Mouse (Mus musculus) limb, embryonic 11.5 days (tissue): ENCODE data around the gene Pdcd7. TPM values are rescaled to one million over a fixed set of nuclear protein-coding genes. Genes with fewer than 3 reads are reported as not detected.
A peak's percentile ranks its signal among the peaks of the same experiment; 100 is the strongest.
"Not testable (repeated sequence)": the region's sequence is repeated elsewhere in the genome, so short reads cannot be mapped to it uniquely, and the experiment has no call there.

ENCODE experiments used
- ATAC-seq: fragments of 200-750 bp; cut with Nextera tagmentation; 2 replicates; pipeline ENCODE4 v1.8.0; 2017; ENCODE audit warnings: low read depth; ENCODE audit not compliant: insufficient number of reproducible peaks, low FRiP score, low TSS enrichment
- DNase-seq: peaks from one replicate; pipeline ENCODE4 v3.0.0-alpha.2; 2015; ENCODE audit warnings: low spot score
- H3K27ac ChIP-seq: fragments of 300-500 bp; sonication (generic); replicated peaks from 2 replicates; pipeline ENCODE4 v1.5.1; 2014; ENCODE audit warnings: low read depth, mild to moderate bottlenecking, low read length
- H3K27me3 ChIP-seq: fragments of 300-500 bp; sonication (generic); 2 replicates; pipeline ENCODE4 v1.6.1; 2014; ENCODE audit warnings: mild to moderate bottlenecking, low read length, mixed read lengths; ENCODE audit not compliant: control insufficient read depth, insufficient read depth
- H3K36me3 ChIP-seq: fragments of 300-500 bp; sonication (generic); 2 replicates; pipeline ENCODE4 v1.6.1; 2014; ENCODE audit warnings: mild to moderate bottlenecking, low read length, moderate library complexity, mixed read lengths; ENCODE audit not compliant: control insufficient read depth, insufficient read depth
- H3K4me1 ChIP-seq: fragments of 300-500 bp; sonication (generic); 2 replicates; pipeline ENCODE4 v1.6.1; 2014; ENCODE audit warnings: low read length, mixed read lengths; ENCODE audit not compliant: control insufficient read depth, insufficient read depth
- H3K4me2 ChIP-seq: fragments of 300-500 bp; sonication (generic); 2 replicates; pipeline ENCODE4 v1.6.1; 2014; ENCODE audit warnings: low read depth, mild to moderate bottlenecking, moderate library complexity; ENCODE audit not compliant: severe bottlenecking
- H3K4me3 ChIP-seq: fragments of 300-500 bp; sonication (generic); 2 replicates; pipeline ENCODE4 v1.5.1; 2014; ENCODE audit warnings: low read depth, low read length
- H3K9ac ChIP-seq: fragments of 300-500 bp; sonication (generic); 2 replicates; pipeline ENCODE4 v1.6.1; 2014; ENCODE audit warnings: mild to moderate bottlenecking, low read length
- H3K9me3 ChIP-seq: fragments of 300-500 bp; sonication (generic); 2 replicates; pipeline ENCODE4 v1.6.1; 2016; ENCODE audit warnings: low read length; ENCODE audit not compliant: control insufficient read depth
- WGBS: fragments of 180-500 bp; shearing (Covaris S2); extraction: QIAGEN DNeasy Blood & Tissue Kit; methylation state at CpG from one replicate; pipeline ENCODE4 v1.1.7; 2014; 5-methylcytosine and 5-hydroxymethylcytosine counted together
- polyA plus RNA-seq: library from polyadenylated mRNA; unstranded; fragments of >200 nt; fragmentation: Nextera tagmentation; extraction: Ambion mirVana; gene quantifications from 2 replicates; pipeline ENCODE4 v1.2.1, GENCODE M21; 2014

Gene Pdcd7
- polyA plus RNA-seq, 1 experiment from 2014 or later: 16.8 TPM

DNA sequence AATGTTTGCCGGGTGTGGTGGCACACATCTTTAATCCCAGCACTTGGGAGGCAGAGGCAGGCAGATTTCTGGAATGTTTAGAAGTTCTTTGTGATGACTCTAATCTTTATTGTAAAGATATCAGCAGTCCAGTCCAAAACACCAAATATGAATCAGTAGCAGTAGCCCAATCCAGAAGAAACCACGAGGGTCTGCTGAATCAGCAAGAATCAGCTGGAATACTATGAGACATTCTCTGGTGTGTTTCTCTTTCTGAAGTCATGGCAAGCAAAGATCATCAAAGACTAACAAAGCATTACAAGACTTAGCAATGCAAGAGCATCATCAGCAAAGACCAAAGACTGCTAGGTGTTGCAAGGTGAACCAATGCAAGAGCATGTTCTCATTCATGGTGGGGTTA, 5.5 kb upstream of the Pdcd7 start:
- no peaks in the 10 kb centered on the region for H3K36me3 ChIP-seq
- H3K4me2 ChIP-seq: no peak overlapping the region
- no peak overlapping the region for H3K4me3 ChIP-seq
- H3K9ac ChIP-seq: no peak overlapping the region
- H3K4me1 ChIP-seq: no peaks in the 10 kb centered on the region
- H3K27me3 ChIP-seq: no peaks in the 10 kb centered on the region
- DNase-seq: no peak
- no peaks in the 10 kb centered on the region; the same call in 1 of the 2 replicates for H3K9me3 ChIP-seq
- H3K27ac ChIP-seq: no peak overlapping the region
- ATAC-seq: no peak
- 93% methylated on average over 2 of the region's 2 CpGs for WGBS

DNA sequence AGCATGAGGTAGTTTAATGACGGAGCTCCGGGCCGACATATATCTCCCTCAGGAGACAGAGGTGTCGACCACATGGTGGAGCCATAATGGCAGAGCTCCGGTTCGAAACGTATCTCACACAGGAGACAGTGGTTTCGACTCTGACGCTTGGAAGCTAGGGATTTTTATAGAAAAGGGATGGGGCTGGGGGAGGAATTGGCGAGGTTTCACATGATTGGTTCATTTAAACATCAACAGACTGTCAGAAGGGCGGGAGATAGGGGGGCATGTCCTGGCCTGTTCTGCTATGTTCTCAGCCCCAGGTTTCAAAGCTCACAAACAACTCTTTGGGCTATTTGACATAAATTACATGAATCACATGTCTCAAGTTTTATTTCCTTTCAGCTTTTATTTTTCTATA, 465 bp upstream of the Pdcd7 start:
- not testable (repeated sequence) for DNase-seq

DNA sequence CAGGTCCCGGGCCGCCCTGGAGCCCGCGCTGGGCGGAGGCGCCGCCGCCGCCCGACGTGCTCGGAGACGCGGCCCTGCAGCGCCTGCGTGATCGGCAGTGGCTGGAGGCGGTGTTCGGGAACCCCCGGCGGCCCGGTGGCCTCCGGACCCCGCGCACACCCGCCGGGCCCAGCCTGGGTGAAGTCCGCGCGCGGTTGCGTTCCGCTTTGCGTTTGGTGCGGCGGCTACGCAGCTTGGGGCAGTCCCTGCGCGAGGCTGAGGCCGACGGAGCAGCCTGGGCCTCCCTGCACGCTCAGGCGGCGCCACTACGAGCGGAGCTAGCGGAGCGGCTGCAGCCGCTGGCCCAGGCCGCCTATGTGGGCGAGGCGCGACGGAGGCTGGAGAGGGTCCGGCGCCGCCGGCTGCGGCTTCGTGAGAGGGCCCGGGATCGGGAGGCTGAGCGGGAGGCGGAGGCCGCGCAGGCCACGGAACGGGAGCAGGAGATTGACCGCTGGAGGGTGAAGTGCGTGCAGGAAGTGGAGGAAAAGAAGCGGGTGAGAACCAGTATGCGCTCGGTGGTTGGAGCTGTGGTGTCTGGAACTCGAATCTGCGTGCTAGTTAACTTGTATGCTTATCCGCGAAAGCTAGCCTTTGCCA, 690 bp downstream of the Pdcd7 start:
- under 1% methylated on average over 77 of the region's 77 CpGs for WGBS
- peak; percentile 60 for DNase-seq
- peak overlapping the region; percentile 93 for H3K9ac ChIP-seq
- ATAC-seq: 0 out of 2 replicates have a peak, but pooled peaks have one; percentile 39
- H3K27me3 ChIP-seq: no peaks in the 10 kb centered on the region
- H3K36me3 ChIP-seq: no peaks in the 10 kb centered on the region
- peaks cover 7% of the 10 kb centered on the region; the same call in 1 of the 2 replicates for H3K4me1 ChIP-seq
- peak overlapping the region; percentile 74 for H3K4me3 ChIP-seq
- peak overlapping the region; percentile 81 for H3K27ac ChIP-seq
- H3K4me2 ChIP-seq: peak overlapping the region; percentile 59
- H3K9me3 ChIP-seq: no peaks in the 10 kb centered on the region

More for the DNA sequence above, 465 bp upstream of the Pdcd7 start:
- 74% methylated on average over 11 of the region's 11 CpGs for WGBS
- H3K27me3 ChIP-seq, ATAC-seq, H3K36me3 ChIP-seq, H3K9me3 ChIP-seq, H3K4me1 ChIP-seq: not testable (repeated sequence)
- Histone ChIP-seq H3K4me2 (peak overlapping the region; percentile 59), H3K9ac (0 out of 2 replicates have a peak overlapping the region, but pooled peaks have one; percentile 93), H3K27ac (peak overlapping the region; percentile 81; the same call in 1 of the 2 replicates), H3K4me3 (peak overlapping the region; percentile 74)

DNA sequence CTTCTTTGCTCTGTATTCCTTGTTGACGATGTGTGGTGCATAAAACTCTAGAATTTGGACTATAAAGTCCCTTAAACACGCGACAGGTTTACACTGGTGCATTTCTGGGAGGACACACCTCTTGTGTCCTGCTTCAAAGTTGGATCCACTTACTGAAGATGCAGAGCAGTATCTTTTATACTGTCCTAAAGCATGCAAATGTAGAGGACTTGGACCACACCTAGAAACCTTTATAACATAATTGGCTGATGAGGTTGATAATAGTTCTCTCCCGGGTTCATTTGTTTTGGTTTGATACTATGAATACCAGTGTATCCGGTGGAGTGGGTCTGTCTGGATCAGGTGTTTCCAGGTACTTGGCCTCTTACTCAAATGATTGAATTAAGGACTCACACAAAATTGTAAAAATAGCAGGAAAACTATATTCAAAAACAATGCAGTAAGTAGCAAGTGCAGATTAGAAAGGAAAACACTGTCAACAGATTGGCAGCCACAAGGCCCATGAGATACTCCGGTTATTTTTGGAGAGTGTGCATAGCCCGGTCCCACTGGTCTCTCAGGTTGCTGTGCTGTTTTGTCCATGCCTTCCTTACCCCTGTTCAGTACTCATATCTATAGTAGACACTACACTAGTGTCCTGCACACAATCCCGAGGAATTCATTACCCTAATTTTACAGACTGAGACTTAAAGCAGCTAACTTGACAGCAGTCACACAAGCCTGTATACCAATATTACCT, 1.4 kb downstream of the Pdcd7 start:
- peak overlapping the region; percentile 59 for H3K4me2 ChIP-seq
- no peak overlapping the region for H3K27ac ChIP-seq
- no peaks in the 10 kb centered on the region for H3K36me3 ChIP-seq
- ATAC-seq (no peak), DNase-seq (no peak)
- H3K4me3 ChIP-seq: peak overlapping the region; percentile 74
- peaks cover 7% of the 10 kb centered on the region; the same call in 1 of the 2 replicates for H3K4me1 ChIP-seq
- 49% methylated on average over 8 of the region's 8 CpGs for WGBS
- peak overlapping the region; percentile 93 for H3K9ac ChIP-seq
- H3K27me3 ChIP-seq: no peaks in the 10 kb centered on the region
- no peaks in the 10 kb centered on the region for H3K9me3 ChIP-seq

DNA sequence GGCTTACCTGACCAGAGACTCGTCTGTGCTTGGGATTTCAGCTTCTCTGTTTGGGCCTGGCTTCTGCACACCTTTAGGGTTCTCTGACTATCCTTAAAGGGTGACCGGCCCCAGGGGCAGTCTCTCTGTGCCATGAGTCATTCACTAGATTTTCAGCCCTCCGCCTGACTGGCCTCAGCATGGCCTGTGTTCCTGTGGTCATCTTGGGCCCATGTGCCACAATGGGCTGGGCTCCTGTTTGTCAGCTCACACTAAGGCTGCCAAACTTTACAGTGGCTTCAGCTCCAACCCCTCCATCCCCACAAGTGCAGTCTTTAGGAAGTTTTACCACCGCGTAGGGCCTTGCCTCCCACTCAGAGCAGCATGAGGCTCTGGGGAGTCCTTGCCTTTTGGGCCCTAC, 7.3 kb downstream of the Pdcd7 start:
- Histone ChIP-seq H3K4me1 (no peaks in the 10 kb centered on the region), H3K27me3 (no peaks in the 10 kb centered on the region), H3K4me2 (no peak overlapping the region), H3K36me3 (peaks cover 5% of the 10 kb centered on the region; the same call in 1 of the 2 replicates), H3K9ac (no peak overlapping the region), H3K4me3 (no peak overlapping the region), H3K27ac (no peak overlapping the region), H3K9me3 (no peaks in the 10 kb centered on the region)
- 91% methylated on average over 5 of the region's 5 CpGs for WGBS
- ATAC-seq (no peak), DNase-seq (no peak)

DNA sequence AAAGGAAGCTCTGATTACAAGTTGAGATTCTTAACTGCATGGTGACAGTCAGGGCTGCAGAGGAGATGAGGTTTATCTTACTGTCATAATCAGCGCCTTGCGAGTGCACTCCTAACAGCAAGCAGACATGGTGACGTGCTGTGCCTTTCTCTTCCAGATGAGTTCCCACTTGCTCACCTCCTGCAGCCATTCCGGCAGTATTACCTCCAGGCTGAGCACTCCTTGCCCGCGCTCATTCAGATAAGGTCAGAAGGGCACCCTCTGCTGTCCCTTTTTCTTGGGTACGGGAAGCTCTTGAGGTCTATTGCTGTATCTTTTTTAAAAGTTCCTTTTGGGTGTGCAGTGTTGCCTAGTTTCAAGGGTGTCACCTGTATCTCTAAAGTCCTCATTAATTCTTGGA, 10.7 kb downstream of the Pdcd7 start:
- Histone ChIP-seq H3K36me3 (peaks cover 6% of the 10 kb centered on the region; the same call in 1 of the 2 replicates), H3K27ac (no peak overlapping the region), H3K4me1 (no peaks in the 10 kb centered on the region), H3K4me3 (no peak overlapping the region), H3K9me3 (no peaks in the 10 kb centered on the region), H3K27me3 (no peaks in the 10 kb centered on the region), H3K4me2 (no peak overlapping the region), H3K9ac (no peak overlapping the region)
- WGBS: 91% methylated on average over 7 of the region's 7 CpGs
- DNase-seq (no peak), ATAC-seq (no peak)

DNA sequence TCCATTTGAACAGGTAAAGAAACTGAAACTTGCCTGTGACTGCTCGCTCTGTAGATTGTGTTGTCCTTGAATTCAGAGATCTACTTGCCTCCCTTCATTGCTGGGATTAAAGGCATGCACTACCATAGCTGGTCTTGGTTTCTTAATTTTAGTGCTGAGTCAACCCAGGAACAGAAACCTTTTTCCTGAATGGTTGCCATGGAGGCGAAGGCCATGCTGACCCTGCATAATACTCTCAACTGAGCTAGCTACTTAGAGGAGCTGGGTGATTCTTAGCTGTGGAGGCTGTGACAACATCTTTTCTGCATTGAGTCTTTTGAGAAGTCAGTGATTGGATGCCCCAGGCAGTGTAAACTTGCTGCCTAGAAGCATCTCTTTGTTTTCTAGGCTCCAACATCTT, 11.1 kb downstream of the Pdcd7 start:
- H3K36me3 ChIP-seq: peaks cover 6% of the 10 kb centered on the region; the same call in 1 of the 2 replicates
- H3K9me3 ChIP-seq: no peaks in the 10 kb centered on the region
- no peak overlapping the region for H3K27ac ChIP-seq
- WGBS: 93% methylated on average over 2 of the region's 2 CpGs
- no peak overlapping the region for H3K9ac ChIP-seq
- ATAC-seq: no peak
- no peaks in the 10 kb centered on the region for H3K27me3 ChIP-seq
- H3K4me3 ChIP-seq: no peak overlapping the region
- no peak for DNase-seq
- no peaks in the 10 kb centered on the region for H3K4me1 ChIP-seq
- no peak overlapping the region for H3K4me2 ChIP-seq

DNA sequence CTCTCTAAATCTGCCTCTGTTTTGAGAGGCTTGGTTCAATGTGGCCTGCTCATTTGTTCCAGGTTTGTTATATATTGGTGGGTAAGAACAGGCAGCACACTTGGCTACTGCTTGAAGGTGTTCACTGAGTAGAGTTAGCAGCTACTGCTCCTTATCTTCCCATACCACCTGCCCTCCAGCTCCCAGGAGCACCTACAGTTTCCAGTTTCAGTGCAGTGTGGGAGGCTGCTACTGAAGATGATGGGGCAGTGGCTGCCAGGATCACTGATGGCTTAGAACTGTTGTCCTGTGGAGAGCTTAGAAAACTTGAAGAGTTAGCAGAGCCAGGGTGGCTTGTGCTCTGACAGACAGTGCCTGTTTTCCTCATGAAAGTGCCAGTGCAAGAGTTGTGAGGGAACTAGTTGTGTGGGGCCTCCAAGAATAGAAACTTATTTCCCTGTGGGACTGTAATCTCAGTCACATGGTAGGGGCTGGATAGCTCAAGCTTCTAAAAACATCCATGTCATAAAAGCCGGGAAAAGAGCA, 13.1 kb downstream of the Pdcd7 start:
- H3K9ac ChIP-seq: no peak overlapping the region
- H3K9me3 ChIP-seq: no peaks in the 10 kb centered on the region
- no peak overlapping the region for H3K4me3 ChIP-seq
- WGBS: 90% methylated on average over 1 of the region's 1 CpGs
- no peak overlapping the region for H3K27ac ChIP-seq
- H3K4me2 ChIP-seq: no peak overlapping the region
- DNase-seq (no peak), ATAC-seq (no peak)
- H3K27me3 ChIP-seq: no peaks in the 10 kb centered on the region
- no peaks in the 10 kb centered on the region for H3K4me1 ChIP-seq
- H3K36me3 ChIP-seq: peaks cover 6% of the 10 kb centered on the region; the same call in 1 of the 2 replicates
